14 mouse cellular contexts compared by ENCODE assay signal in genomic region chr1:131460914-131461530, GRCm38 (mm10).
A peak's percentile ranks its signal among the peaks of the same experiment; 100 is the strongest.
DNase-seq lines count a peak whose midpoint lies in the region; ATAC-seq and TF ChIP-seq lines count a peak whose summit lies in the region.
"Had no signal": no experiment of that assay in that cellular context is flagged by ENCODE, and none has a peak within 500 bp of the region (broad histone marks: within the 10 kb centered on the region; RNA-seq: fewer than 3 reads in every experiment).

No protein-coding gene starts in this region.

- H3K4me1 ChIP-seq in midbrain, postnatal 0 days (ENCODE audit: insufficient read depth, low read length) = 0 out of 2 replicates have a peak, but pooled peaks cover 4% of the 10 kb centered on the region

- no peak overlapping the region for H3ac ChIP-seq in C2C12 (ENCODE audit: control insufficient read depth, insufficient read length, low read depth)

- no peak overlapping the region for H3K9ac ChIP-seq in midbrain, postnatal 0 days (replicated peaks; ENCODE audit: low read length, poor library complexity, severe bottlenecking)
- H3K9ac ChIP-seq: hindbrain, embryonic 13.5 days; limb, embryonic 12.5 days; liver, embryonic 15.5 days had no signal

- no peak overlapping the region for H3K4me2 ChIP-seq in midbrain, postnatal 0 days (ENCODE audit: low read depth, low read length, poor library complexity, severe bottlenecking)
- H3K4me2 ChIP-seq: hindbrain, embryonic 13.5 days; limb, embryonic 12.5 days; liver, embryonic 15.5 days had no signal

- no peak overlapping the region for H3K27ac ChIP-seq in midbrain, postnatal 0 days (ENCODE audit: low read depth, low read length)
- H3K27ac ChIP-seq: hindbrain, embryonic 13.5 days; limb, embryonic 12.5 days; liver, embryonic 15.5 days had no signal

- no peak for TF ChIP-seq CTCF in C2C12 (IDR thresholded peaks at IDR 0.05; ENCODE audit: control insufficient read depth, insufficient read depth, insufficient read length)
- TF ChIP-seq CTCF in midbrain, postnatal 0 days (IDR thresholded peaks at IDR 0.05) = no peak

- DNase-seq in layer of hippocampus, adult 9-10 months (ENCODE audit: low spot score) = peak; percentile 24
- DNase-seq in layer of hippocampus, adult 9-11 months = no peak
- peak; percentile 32 for DNase-seq in NIH3T3 (ENCODE audit: low read depth)
- peak; percentile 53 for DNase-seq in midbrain, postnatal 0 days (ENCODE audit: low spot score)
- DNase-seq in urinary bladder, adult 18-20 months (ENCODE audit: low spot score in 2 of 2) = no peak
- DNase-seq in left cerebral cortex, adult 18-20 months (ENCODE audit: low spot score in 2 of 2) = no peak
- no peak for DNase-seq in kidney, postnatal 14 days
- DNase-seq: lung, postnatal 36 days; right cerebral cortex, postnatal 14 days had no signal

- H3K27me3 ChIP-seq in C2C12 (ENCODE audit: control insufficient read depth, insufficient read depth, insufficient read length) = no peaks in the 10 kb centered on the region
- H3K27me3 ChIP-seq in midbrain, postnatal 0 days (ENCODE audit: insufficient read depth, low read length) = no peaks in the 10 kb centered on the region
- H3K27me3 ChIP-seq: hindbrain, embryonic 13.5 days; limb, embryonic 12.5 days; liver, embryonic 15.5 days had no signal

- ATAC-seq in midbrain, postnatal 0 days (ENCODE audit: low FRiP score) = no peak
- ATAC-seq: activated CD4-positive, CD25-positive, alpha-beta regulatory T cell, adult 4 months had no signal

- no peaks in the 10 kb centered on the region for H3K9me3 ChIP-seq in midbrain, postnatal 0 days (ENCODE audit: low read length)
- H3K9me3 ChIP-seq: hindbrain, embryonic 13.5 days; limb, embryonic 12.5 days; liver, embryonic 15.5 days had no signal

- 60% methylated on average over 1 of the region's 1 CpGs for WGBS in midbrain, postnatal 0 days

- H3K79me3 ChIP-seq in C2C12 (ENCODE audit: low read depth) = peaks cover 39% of the 10 kb centered on the region

- no peaks in the 10 kb centered on the region for H3K36me3 ChIP-seq in C2C12 (ENCODE audit: control insufficient read depth, insufficient read depth)
- no peaks in the 10 kb centered on the region for H3K36me3 ChIP-seq in midbrain, postnatal 0 days (ENCODE audit: insufficient read depth, low read length)
- H3K36me3 ChIP-seq: hindbrain, embryonic 13.5 days; limb, embryonic 12.5 days; liver, embryonic 15.5 days had no signal

- H3K4me3 ChIP-seq in C2C12 (ENCODE audit: insufficient read depth, poor library complexity, severe bottlenecking) = no peak overlapping the region
- H3K4me3 ChIP-seq in midbrain, postnatal 0 days (ENCODE audit: low read depth, low read length) = no peak overlapping the region
- H3K4me3 ChIP-seq: hindbrain, embryonic 13.5 days; limb, embryonic 12.5 days; liver, embryonic 15.5 days had no signal

- H3K79me2 ChIP-seq in C2C12 (ENCODE audit: control insufficient read depth, insufficient read depth) = peaks cover 88% of the 10 kb centered on the region

TF ChIP-seq in C2C12, 6 proteins besides CTCF, POLR2A, EP300 and RAD21:
- TF ChIP-seq MYOG (IDR thresholded peaks at IDR 0.05; ENCODE audit: control insufficient read depth, extremely low read depth, insufficient read length) (no peak), MYOD1 (IDR thresholded peaks at IDR 0.05; ENCODE audit: control insufficient read depth, insufficient read length, low read depth) (no peak), CEBPB (IDR thresholded peaks at IDR 0.05; ENCODE audit: low read depth) (no peak), USF1 (IDR thresholded peaks at IDR 0.05; ENCODE audit: low read depth) (no peak), FOSL1 (IDR thresholded peaks at IDR 0.05; ENCODE audit: insufficient read depth, low read length, poor library complexity, severe bottlenecking) (peak; percentile 37), MAX (IDR thresholded peaks at IDR 0.05) (peak; percentile 69)
TF ChIP-seq in C2C12: peak in this region for 2.

Comparison
In these comparisons a context has a peak if more than half of its experiments do, and no peak if none do; other contexts are left out.
1. DNase-seq: peak in layer of hippocampus, adult 9-10 months (single experiment), NIH3T3 (single experiment) and midbrain, postnatal 0 days (single experiment); none in layer of hippocampus, adult 9-11 months (single experiment), urinary bladder, adult 18-20 months (0 of 2), left cerebral cortex, adult 18-20 months (0 of 2) and kidney, postnatal 14 days (single experiment).